Mouse (Mus musculus): Measurements from ENCODE around the gene Snrnp48.

GRCm38 (mm10) chr13:38218686-38219085 lies 13.9 kb downstream of the Snrnp48 start:
- TF ChIP-seq CTCF (IDR thresholded peaks at IDR 0.05; ENCODE audit: low read depth, low read length) (no peak), POLR2A (IDR thresholded peaks at IDR 0.05; ENCODE audit: borderline replicate concordance, low read depth, low read length) (no peak)

All from bone marrow macrophage, adult 2 months (primary cell).